Mouse (Mus musculus) limb, embryonic 12.5 days (tissue): ENCODE data around the gene Plcb4. TPM values are rescaled to one million over a fixed set of nuclear protein-coding genes. Genes with fewer than 3 reads are reported as not detected.
A peak's percentile ranks its signal among the peaks of the same experiment; 100 is the strongest.

Experiments used
- ATAC-seq: fragments of 200-750 bp; cut with Nextera tagmentation; 2 replicates; pipeline ENCODE4 v1.8.0; 2017; ENCODE audit warnings: low read depth, moderate TSS enrichment; ENCODE audit not compliant: insufficient number of reproducible peaks, insufficient read depth, low FRiP score, low TSS enrichment
- H3K27ac ChIP-seq: fragments of 300-500 bp; sonication (generic); 2 replicates; pipeline ENCODE4 v1.5.1; 2016; ENCODE audit warnings: mild to moderate bottlenecking, moderate library complexity
- H3K27me3 ChIP-seq: fragments of 300-500 bp; sonication (generic); 2 replicates; pipeline ENCODE4 v1.6.1; 2016; ENCODE audit warnings: mild to moderate bottlenecking, moderate library complexity
- H3K36me3 ChIP-seq: fragments of 300-500 bp; sonication (generic); 2 replicates; pipeline ENCODE4 v1.6.1; 2016; ENCODE audit warnings: mild to moderate bottlenecking, moderate library complexity
- H3K4me1 ChIP-seq: fragments of 300-500 bp; sonication (generic); replicated peaks from 2 replicates; pipeline ENCODE4 v1.6.1; 2016
- H3K4me2 ChIP-seq: fragments of 300-500 bp; sonication (generic); 2 replicates; pipeline ENCODE4 v1.6.1; 2016; ENCODE audit warnings: mild to moderate bottlenecking, moderate library complexity
- H3K4me3 ChIP-seq: fragments of 300-500 bp; sonication (generic); replicated peaks from 2 replicates; pipeline ENCODE4 v1.5.1; 2016; ENCODE audit warnings: mild to moderate bottlenecking
- H3K9ac ChIP-seq: fragments of 300-500 bp; sonication (generic); replicated peaks from 2 replicates; pipeline ENCODE4 v1.6.1; 2016; ENCODE audit warnings: mild to moderate bottlenecking, moderate library complexity
- H3K9me3 ChIP-seq: fragments of 300-500 bp; sonication (generic); 2 replicates; pipeline ENCODE4 v1.6.1; 2016; ENCODE audit warnings: mild to moderate bottlenecking, moderate library complexity
- WGBS: fragments of 180-500 bp; shearing (Covaris S2); methylation state at CpG from one replicate; pipeline ENCODE4 v1.1.7; 2016; 5-methylcytosine and 5-hydroxymethylcytosine counted together
- polyA plus RNA-seq: library from polyadenylated mRNA; unstranded; fragments of >200 nt; fragmentation: Nextera tagmentation; extraction: Ambion mirVana; gene quantifications from 2 replicates; pipeline ENCODE4 v1.2.1, GENCODE M21; 2016

Plcb4 gene
- polyA plus RNA-seq, 1 experiment from 2014 or later, result 19.7 TPM

- no peak overlapping the region for H3K27ac ChIP-seq
- peak overlapping the region; percentile 21 for H3K4me3 ChIP-seq
- H3K27me3 ChIP-seq, result no peaks in the 10 kb centered on the region
- WGBS, result 7% methylated on average over 16 of the region's 16 CpGs
- no peaks in the 10 kb centered on the region for H3K9me3 ChIP-seq
- H3K9ac ChIP-seq, result peak overlapping the region; percentile 23
- peak; percentile 56; the same call in 1 of the 2 replicates for ATAC-seq
- peak overlapping the region; percentile 56 for H3K4me2 ChIP-seq
- H3K4me1 ChIP-seq, result peaks cover 28% of the 10 kb centered on the region
- no peaks in the 10 kb centered on the region for H3K36me3 ChIP-seq
Measured at GRCm38 (mm10) chr2:135717232-135718134, 58.7 kb downstream of the Plcb4 start.

- Histone ChIP-seq H3K9me3 (no peaks in the 10 kb centered on the region), H3K27me3 (no peaks in the 10 kb centered on the region), H3K4me2 (no peak overlapping the region), H3K4me3 (no peak overlapping the region), H3K27ac (no peak overlapping the region), H3K9ac (no peak overlapping the region), H3K36me3 (no peaks in the 10 kb centered on the region), H3K4me1 (peaks cover 11% of the 10 kb centered on the region)
- ATAC-seq, result no peak
- WGBS, result 72% methylated on average over 5 of the region's 5 CpGs
Measured at GRCm38 (mm10) chr2:135722109-135722508, 63.3 kb downstream of the Plcb4 start.

- 95% methylated on average over 6 of the region's 6 CpGs for WGBS
- Histone ChIP-seq H3K27ac (no peak overlapping the region), H3K4me2 (no peak overlapping the region), H3K4me1 (no peaks in the 10 kb centered on the region), H3K4me3 (no peak overlapping the region), H3K27me3 (no peaks in the 10 kb centered on the region), H3K9ac (no peak overlapping the region), H3K9me3 (no peaks in the 10 kb centered on the region), H3K36me3 (no peaks in the 10 kb centered on the region)
- no peak for ATAC-seq
Measured at GRCm38 (mm10) chr2:135723387-135723786, 64.6 kb downstream of the Plcb4 start.

- no peaks in the 10 kb centered on the region for H3K9me3 ChIP-seq
- no peak overlapping the region for H3K27ac ChIP-seq
- no peaks in the 10 kb centered on the region for H3K27me3 ChIP-seq
- H3K9ac ChIP-seq, result no peak overlapping the region
- no peak for ATAC-seq
- H3K36me3 ChIP-seq, result no peaks in the 10 kb centered on the region
- no peak overlapping the region for H3K4me2 ChIP-seq
- no peak overlapping the region for H3K4me3 ChIP-seq
- no peaks in the 10 kb centered on the region for H3K4me1 ChIP-seq
- 85% methylated on average over 10 of the region's 10 CpGs for WGBS
Measured at GRCm38 (mm10) chr2:135724489-135724888, 65.7 kb downstream of the Plcb4 start.

- Histone ChIP-seq H3K9ac (no peak overlapping the region), H3K4me1 (no peaks in the 10 kb centered on the region), H3K4me3 (no peak overlapping the region), H3K9me3 (no peaks in the 10 kb centered on the region), H3K36me3 (no peaks in the 10 kb centered on the region), H3K27ac (no peak overlapping the region), H3K4me2 (no peak overlapping the region), H3K27me3 (no peaks in the 10 kb centered on the region)
- WGBS, result 76% methylated on average over 4 of the region's 4 CpGs
- no peak for ATAC-seq
Measured at GRCm38 (mm10) chr2:135725362-135725761, 66.6 kb downstream of the Plcb4 start.

- no peak overlapping the region for H3K4me2 ChIP-seq
- no peak overlapping the region for H3K27ac ChIP-seq
- H3K9ac ChIP-seq, result no peak overlapping the region
- H3K27me3 ChIP-seq, result no peaks in the 10 kb centered on the region
- 80% methylated on average over 9 of the region's 9 CpGs for WGBS
- no peaks in the 10 kb centered on the region for H3K36me3 ChIP-seq
- no peak overlapping the region for H3K4me3 ChIP-seq
- no peaks in the 10 kb centered on the region for H3K9me3 ChIP-seq
- no peaks in the 10 kb centered on the region for H3K4me1 ChIP-seq
- no peak for ATAC-seq
Measured at GRCm38 (mm10) chr2:135727088-135727487, 68.3 kb downstream of the Plcb4 start.

GRCm38 (mm10) chr2:135727925-135728324, 69.1 kb downstream of the Plcb4 start:
- Histone ChIP-seq H3K9me3 (no peaks in the 10 kb centered on the region), H3K9ac (no peak overlapping the region), H3K4me2 (no peak overlapping the region), H3K27ac (no peak overlapping the region), H3K27me3 (no peaks in the 10 kb centered on the region), H3K36me3 (no peaks in the 10 kb centered on the region), H3K4me1 (no peaks in the 10 kb centered on the region), H3K4me3 (no peak overlapping the region)
- ATAC-seq, result no peak
- 80% methylated on average over 4 of the region's 4 CpGs for WGBS

GRCm38 (mm10) chr2:135731591-135731990, 72.8 kb downstream of the Plcb4 start:
- Histone ChIP-seq H3K27me3 (no peaks in the 10 kb centered on the region), H3K9ac (no peak overlapping the region), H3K9me3 (no peaks in the 10 kb centered on the region), H3K4me1 (peaks cover 12% of the 10 kb centered on the region), H3K27ac (no peak overlapping the region), H3K4me3 (no peak overlapping the region), H3K36me3 (no peaks in the 10 kb centered on the region), H3K4me2 (no peak overlapping the region)
- ATAC-seq, result no peak
- WGBS, result 56% methylated on average over 6 of the region's 6 CpGs

- no peak for ATAC-seq
Measured at GRCm38 (mm10) chr2:135732651-135733050, 73.8 kb downstream of the Plcb4 start.

GRCm38 (mm10) chr2:135733926-135734510, 75.2 kb downstream of the Plcb4 start:
- H3K4me2 ChIP-seq, result no peak overlapping the region
- H3K27ac ChIP-seq, result no peak overlapping the region
- peaks cover 12% of the 10 kb centered on the region for H3K4me1 ChIP-seq
- H3K9ac ChIP-seq, result no peak overlapping the region
- WGBS, result 35% methylated on average over 10 of the region's 10 CpGs
- no peak overlapping the region for H3K4me3 ChIP-seq
- no peaks in the 10 kb centered on the region for H3K36me3 ChIP-seq
- H3K9me3 ChIP-seq, result no peaks in the 10 kb centered on the region
- ATAC-seq, result no peak
- H3K27me3 ChIP-seq, result no peaks in the 10 kb centered on the region

More at GRCm38 (mm10) chr2:135732651-135733050, 73.8 kb downstream of the Plcb4 start:
- WGBS, result 88% methylated on average over 4 of the region's 4 CpGs
- H3K4me1 ChIP-seq, result peaks cover 12% of the 10 kb centered on the region
- H3K4me2 ChIP-seq, result no peak overlapping the region
- H3K4me3 ChIP-seq, result no peak overlapping the region
- H3K9me3 ChIP-seq, result no peaks in the 10 kb centered on the region
- no peak overlapping the region for H3K27ac ChIP-seq
- H3K27me3 ChIP-seq, result no peaks in the 10 kb centered on the region
- no peaks in the 10 kb centered on the region for H3K36me3 ChIP-seq
- H3K9ac ChIP-seq, result no peak overlapping the region

- H3K4me1 ChIP-seq, result peaks cover 12% of the 10 kb centered on the region
- H3K27me3 ChIP-seq, result no peaks in the 10 kb centered on the region
- no peaks in the 10 kb centered on the region for H3K36me3 ChIP-seq
- H3K4me3 ChIP-seq, result no peak overlapping the region
- 84% methylated on average over 9 of the region's 9 CpGs for WGBS
- H3K9ac ChIP-seq, result no peak overlapping the region
- no peak overlapping the region for H3K4me2 ChIP-seq
- no peak overlapping the region for H3K27ac ChIP-seq
- no peaks in the 10 kb centered on the region for H3K9me3 ChIP-seq
- no peak for ATAC-seq
Measured at GRCm38 (mm10) chr2:135737506-135737905, 78.7 kb downstream of the Plcb4 start.
